In the genomic region with DNA sequence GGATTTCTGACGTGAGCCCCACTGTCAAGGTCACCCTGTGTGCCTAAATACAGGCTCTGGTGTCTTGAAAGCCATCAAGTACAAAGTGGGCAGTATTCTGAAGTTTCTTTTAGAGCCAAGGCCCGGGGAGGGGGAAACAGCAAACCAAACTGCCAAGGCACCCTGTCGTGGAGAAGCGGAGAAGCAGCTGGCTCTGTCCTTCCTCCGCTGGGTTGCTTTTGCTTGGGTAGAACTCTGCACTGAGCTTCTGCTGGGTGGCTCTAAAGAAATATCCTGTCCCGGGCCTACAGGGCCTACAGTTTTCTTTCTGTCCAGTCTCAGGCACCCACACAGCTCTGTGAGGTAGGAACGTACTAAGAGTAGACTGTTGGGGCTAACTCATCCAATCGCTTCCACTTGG, we compare ENCODE assay signal across 8 mouse cellular contexts. TPM values are rescaled to one million over a fixed set of nuclear protein-coding genes. Genes with fewer than 3 reads are reported as not detected.
DNase-seq lines count a peak whose midpoint lies in the region; ATAC-seq lines count a peak whose summit lies in the region.

No protein-coding gene starts in this region.

- H3K27me3 ChIP-seq in forebrain, embryonic 12.5 days = peaks cover 14% of the 10 kb centered on the region; the same call in 1 of the 2 replicates
- no peaks in the 10 kb centered on the region for H3K27me3 ChIP-seq in forebrain, embryonic 14.5 days (replicated peaks; ENCODE audit: control insufficient read depth, insufficient read depth, low read length)
- peaks cover 2% of the 10 kb centered on the region for H3K27me3 ChIP-seq in megakaryocyte, embryonic 14.5 days (replicated peaks)
- no peaks in the 10 kb centered on the region for H3K27me3 ChIP-seq in limb, embryonic 12.5 days

- 78% methylated on average over 8 of the region's 8 CpGs for WGBS in forebrain, embryonic 12.5 days
- 74% methylated on average over 8 of the region's 8 CpGs for WGBS in forebrain, embryonic 14.5 days
- WGBS in limb, embryonic 12.5 days = 74% methylated on average over 8 of the region's 8 CpGs

- H3K4me1 ChIP-seq in forebrain, embryonic 12.5 days = peaks cover 14% of the 10 kb centered on the region
- H3K4me1 ChIP-seq in forebrain, embryonic 14.5 days (ENCODE audit: control insufficient read depth, insufficient read depth, low read length) = no peaks in the 10 kb centered on the region
- peaks cover 82% of the 10 kb centered on the region for H3K4me1 ChIP-seq in megakaryocyte, embryonic 14.5 days
- H3K4me1 ChIP-seq in limb, embryonic 12.5 days (replicated peaks) = peaks cover 32% of the 10 kb centered on the region

- no peak overlapping the region for H3K4me2 ChIP-seq in forebrain, embryonic 12.5 days
- no peak overlapping the region for H3K4me2 ChIP-seq in forebrain, embryonic 14.5 days (ENCODE audit: low read length)
- peak overlapping the region; percentile 79 for H3K4me2 ChIP-seq in limb, embryonic 12.5 days

- ATAC-seq in forebrain, embryonic 12.5 days (ENCODE audit: low FRiP score) = no peak
- ATAC-seq in forebrain, embryonic 14.5 days = no peak
- ATAC-seq in megakaryocyte, adult 5-6 weeks (ENCODE audit: poor library complexity, severe bottlenecking) = no peak
- peak; percentile 23; the same call in 1 of the 2 replicates for ATAC-seq in limb, embryonic 12.5 days (ENCODE audit: insufficient number of reproducible peaks, insufficient read depth, low FRiP score, low TSS enrichment, low read depth)

- no peak overlapping the region for H3K9ac ChIP-seq in forebrain, embryonic 12.5 days
- H3K9ac ChIP-seq in forebrain, embryonic 14.5 days (ENCODE audit: low read length) = no peak overlapping the region
- H3K9ac ChIP-seq in limb, embryonic 12.5 days (replicated peaks) = no peak overlapping the region; the same call in 1 of the 2 replicates

- DNase-seq in forebrain, embryonic 14.5 days (ENCODE audit: low spot score) = no peak
- peak; percentile 70 for DNase-seq in thymus, postnatal 0 days (ENCODE audit: low spot score)
- no peak for DNase-seq in urinary bladder, postnatal 10 days (ENCODE audit: low spot score)
- DNase-seq in cerebellum, postnatal 25 days = no peak

- H3K9me3 ChIP-seq in forebrain, embryonic 12.5 days = no peaks in the 10 kb centered on the region
- H3K9me3 ChIP-seq in forebrain, embryonic 14.5 days (replicated peaks; ENCODE audit: control insufficient read depth, low read length) = no peaks in the 10 kb centered on the region
- H3K9me3 ChIP-seq in megakaryocyte, embryonic 14.5 days = no peaks in the 10 kb centered on the region
- H3K9me3 ChIP-seq in limb, embryonic 12.5 days = no peaks in the 10 kb centered on the region

- no peak overlapping the region for H3K4me3 ChIP-seq in forebrain, embryonic 12.5 days (replicated peaks)
- H3K4me3 ChIP-seq in forebrain, embryonic 14.5 days (ENCODE audit: low read depth, low read length) = no peak overlapping the region
- peak overlapping the region; percentile 95 for H3K4me3 ChIP-seq in megakaryocyte, embryonic 14.5 days (replicated peaks)
- no peak overlapping the region for H3K4me3 ChIP-seq in limb, embryonic 12.5 days (replicated peaks)

- H3K36me3 ChIP-seq in forebrain, embryonic 12.5 days (replicated peaks) = peaks cover 33% of the 10 kb centered on the region
- peaks cover 18% of the 10 kb centered on the region for H3K36me3 ChIP-seq in forebrain, embryonic 14.5 days (ENCODE audit: control insufficient read depth, insufficient read depth, low read length)
- peaks cover 43% of the 10 kb centered on the region for H3K36me3 ChIP-seq in megakaryocyte, embryonic 14.5 days (replicated peaks; ENCODE audit: low read length)
- peaks cover 30% of the 10 kb centered on the region for H3K36me3 ChIP-seq in limb, embryonic 12.5 days

- H3K27ac ChIP-seq in forebrain, embryonic 12.5 days = peak overlapping the region; percentile 6; the same call in 1 of the 2 replicates
- H3K27ac ChIP-seq in forebrain, embryonic 14.5 days (ENCODE audit: low read depth, low read length) = no peak overlapping the region
- peak overlapping the region; percentile 87 for H3K27ac ChIP-seq in limb, embryonic 12.5 days

RNA-seq across cellular contexts. Expression of a gene that starts 0.5 kb away (rescaled TPM):
- 2.8 and 4.4 TPM in 2 replicates for polyA plus RNA-seq in forebrain, embryonic 12.5 days (2016; fragmentation: Nextera tagmentation; extraction: Ambion mirVana)
- 2.4 and 3.2 TPM in 2 replicates for polyA plus RNA-seq in forebrain, embryonic 14.5 days (2014; fragmentation: Nextera tagmentation; extraction: Ambion mirVana)
- polyA plus RNA-seq in megakaryocyte, embryonic 14.5 days (2012; ENCODE audit: insufficient read depth, low replicate concordance) = 90.3 and 202 TPM in 2 replicates
- 35.4 and 40.7 TPM in 2 replicates for total RNA-seq in megakaryocyte, adult 5-6 weeks (2015)
- total RNA-seq in megakaryocyte, adult 5-6 weeks (2017) = 91.5 and 92.6 TPM in 2 replicates
- 11.1 and 12.8 TPM in 2 replicates for polyA plus RNA-seq in limb, embryonic 12.5 days (2016; fragmentation: Nextera tagmentation; extraction: Ambion mirVana)
- 201 and 234 TPM in 2 replicates for polyA plus RNA-seq in thymus, postnatal 0 days (2015; fragmentation: Nextera tagmentation; extraction: Ambion mirVana)

RNA-seq across cellular contexts. Expression of a gene that starts 25.4 kb away (rescaled TPM):
- 1.4 and 1.6 TPM in 2 replicates for polyA plus RNA-seq in forebrain, embryonic 12.5 days (2016; fragmentation: Nextera tagmentation; extraction: Ambion mirVana)
- polyA plus RNA-seq in forebrain, embryonic 14.5 days (2014; fragmentation: Nextera tagmentation; extraction: Ambion mirVana) = 1.7 and 1.8 TPM in 2 replicates
- 132 and 226 TPM in 2 replicates for polyA plus RNA-seq in megakaryocyte, embryonic 14.5 days (2012; ENCODE audit: insufficient read depth, low replicate concordance)
- 19.5 and 19.6 TPM in 2 replicates for total RNA-seq in megakaryocyte, adult 5-6 weeks (2015)
- 4.4 and 8.2 TPM in 2 replicates for total RNA-seq in megakaryocyte, adult 5-6 weeks (2017)
- polyA plus RNA-seq in limb, embryonic 12.5 days (2016; fragmentation: Nextera tagmentation; extraction: Ambion mirVana) = 3.2 and 3.5 TPM in 2 replicates
- polyA plus RNA-seq in thymus, postnatal 0 days (2015; fragmentation: Nextera tagmentation; extraction: Ambion mirVana) = 2.3 and 3.0 TPM in 2 replicates

RNA-seq across cellular contexts. Expression of a gene that starts 30.2 kb away (rescaled TPM):
- 43.6 and 44.7 TPM in 2 replicates for polyA plus RNA-seq in forebrain, embryonic 12.5 days (2016; fragmentation: Nextera tagmentation; extraction: Ambion mirVana)
- polyA plus RNA-seq in forebrain, embryonic 14.5 days (2014; fragmentation: Nextera tagmentation; extraction: Ambion mirVana) = 31.0 and 33.9 TPM in 2 replicates
- 45.0 and 64.1 TPM in 2 replicates for polyA plus RNA-seq in megakaryocyte, embryonic 14.5 days (2012; ENCODE audit: insufficient read depth, low replicate concordance)
- total RNA-seq in megakaryocyte, adult 5-6 weeks (2015) = 4.2 and 6.4 TPM in 2 replicates
- total RNA-seq in megakaryocyte, adult 5-6 weeks (2017) = 7.1 and 8.1 TPM in 2 replicates
- polyA plus RNA-seq in limb, embryonic 12.5 days (2016; fragmentation: Nextera tagmentation; extraction: Ambion mirVana) = 51.9 and 54.9 TPM in 2 replicates
- 15.0 and 17.8 TPM in 2 replicates for polyA plus RNA-seq in thymus, postnatal 0 days (2015; fragmentation: Nextera tagmentation; extraction: Ambion mirVana)

Comparison
In these comparisons a context has a peak if more than half of its experiments do, and no peak if none do; other contexts are left out.
1. RNA of a gene that starts 25.4 kb away (polyA plus RNA-seq): 132 to 226 TPM in megakaryocyte, embryonic 14.5 days; 3.2 to 3.5 TPM in limb, embryonic 12.5 days, 2.3 to 3.0 TPM in thymus, postnatal 0 days, 1.7 to 1.8 TPM in forebrain, embryonic 14.5 days and 1.4 to 1.6 TPM in forebrain, embryonic 12.5 days; every median in the first group is over 10 times any median in the second.